Mouse (Mus musculus) thymus, postnatal 36 days (tissue): Measurements from ENCODE around the gene Abcb1a.

Source experiments
- DNase-seq, 2 experiments: peaks; one replicate each; pipeline ENCODE4 v3.0.0; 2022; ENCODE audit warnings: mixed read lengths in 2 of 2

Gene Abcb1a

GRCm38 (mm10) chr5:8659911-8660737 lies at the start of gene Abcb1a:
Gene Abcb1a, plus strand, starts transcription at chr5:8660077.
- DNase-seq: peak; percentile 11 to 26

- peak; percentile 44 to 61 for DNase-seq
Measured at GRCm38 (mm10) chr5:8622071-8622595, 37.7 kb upstream of the Abcb1a start.

- DNase-seq: peak; percentile 94 to 95
Measured at GRCm38 (mm10) chr5:8622596-8623231, 37.2 kb upstream of the Abcb1a start, which contains the start of gene Rundc3b. Gene Rundc3b, minus strand, starts transcription at chr5:8622952.

- DNase-seq: no peak
Measured at GRCm38 (mm10) chr5:8632901-8633300, 27.0 kb upstream of the Abcb1a start.

DNA sequence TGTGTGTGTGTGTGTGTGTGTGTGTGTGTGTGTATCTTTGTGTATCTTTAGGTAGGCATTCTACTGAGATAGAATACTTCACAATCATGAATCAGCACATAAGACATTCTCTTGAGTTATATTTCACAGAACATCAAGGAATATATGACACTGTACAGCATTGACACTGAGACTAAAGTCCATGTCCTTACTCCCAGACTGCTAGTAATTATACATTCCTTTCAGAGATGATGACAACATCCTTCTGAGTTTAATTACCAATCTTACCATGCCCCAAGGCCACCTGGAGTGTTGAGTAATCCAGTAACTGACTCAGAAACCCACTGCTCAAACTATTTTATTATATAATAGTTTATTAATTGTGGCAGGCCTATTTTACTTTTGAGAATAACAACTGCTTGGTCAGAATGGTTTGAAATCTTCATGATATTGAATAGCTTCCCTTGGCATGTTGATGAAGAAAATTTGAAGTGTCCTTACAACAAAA lies 25.3 kb upstream of the Abcb1a start:
- DNase-seq: no peak

DNA sequence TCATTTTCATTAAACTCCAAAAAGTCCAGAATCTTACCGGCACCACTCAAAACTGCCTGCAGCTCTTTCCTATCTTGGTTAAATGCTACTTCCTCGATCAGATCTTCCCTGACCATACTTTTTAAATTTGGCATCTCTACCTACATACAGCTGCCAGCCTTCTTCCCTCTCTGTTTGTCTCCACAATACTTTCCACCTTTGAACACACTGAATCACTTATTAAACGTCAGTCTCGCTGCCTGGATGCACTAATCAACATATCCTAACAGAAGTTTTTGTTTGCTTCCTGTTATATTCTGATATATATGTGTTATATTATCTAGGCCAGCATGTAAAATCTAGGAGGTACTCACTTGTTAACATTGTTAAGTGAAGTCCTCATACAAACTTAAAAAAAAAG lies 11.6 kb upstream of the Abcb1a start:
- DNase-seq: no peak

DNA sequence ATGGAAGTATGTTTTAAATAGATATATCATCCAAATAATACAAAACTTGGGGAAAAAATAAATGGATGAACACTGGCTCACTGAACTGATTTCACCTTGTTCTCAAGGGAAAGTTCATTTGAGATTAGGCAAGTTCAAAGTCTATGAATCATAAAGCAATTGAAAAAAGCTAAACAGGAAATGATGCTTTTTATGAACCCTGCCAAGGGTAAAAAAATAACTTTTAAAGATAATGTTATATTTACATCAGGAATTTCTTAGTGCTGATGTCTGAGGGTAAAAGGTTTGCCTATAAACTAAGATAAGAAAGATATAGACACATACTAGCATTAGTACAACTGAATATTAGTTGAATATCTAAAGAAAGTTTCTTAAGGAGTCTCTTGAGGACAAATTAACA lies 11.1 kb upstream of the Abcb1a start:
- DNase-seq: no peak

- DNase-seq: no peak
Measured at GRCm38 (mm10) chr5:8652085-8652484, 7.8 kb upstream of the Abcb1a start.

GRCm38 (mm10) chr5:8660738-8661151 lies 868 bp downstream of the Abcb1a start:
- DNase-seq: no peak

DNA sequence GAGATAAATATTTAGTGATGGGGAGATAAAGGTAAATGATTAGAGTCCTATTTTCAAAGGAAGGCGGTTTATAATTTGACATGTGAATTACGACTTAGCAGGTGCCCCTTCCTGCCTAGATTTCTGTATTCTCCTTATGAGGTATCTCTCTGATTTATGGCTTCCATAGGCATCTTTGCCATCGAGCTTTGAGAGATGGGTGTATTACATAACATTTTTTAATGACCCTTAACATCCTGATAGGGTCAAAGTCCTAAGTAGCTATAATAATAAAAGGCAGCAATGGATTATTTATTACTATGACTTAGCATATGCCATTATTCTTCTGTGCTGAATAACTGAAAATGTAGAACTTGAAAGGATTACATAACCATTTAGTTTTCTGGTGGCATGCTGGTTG lies 4.8 kb downstream of the Abcb1a start:
- no peak for DNase-seq

DNA sequence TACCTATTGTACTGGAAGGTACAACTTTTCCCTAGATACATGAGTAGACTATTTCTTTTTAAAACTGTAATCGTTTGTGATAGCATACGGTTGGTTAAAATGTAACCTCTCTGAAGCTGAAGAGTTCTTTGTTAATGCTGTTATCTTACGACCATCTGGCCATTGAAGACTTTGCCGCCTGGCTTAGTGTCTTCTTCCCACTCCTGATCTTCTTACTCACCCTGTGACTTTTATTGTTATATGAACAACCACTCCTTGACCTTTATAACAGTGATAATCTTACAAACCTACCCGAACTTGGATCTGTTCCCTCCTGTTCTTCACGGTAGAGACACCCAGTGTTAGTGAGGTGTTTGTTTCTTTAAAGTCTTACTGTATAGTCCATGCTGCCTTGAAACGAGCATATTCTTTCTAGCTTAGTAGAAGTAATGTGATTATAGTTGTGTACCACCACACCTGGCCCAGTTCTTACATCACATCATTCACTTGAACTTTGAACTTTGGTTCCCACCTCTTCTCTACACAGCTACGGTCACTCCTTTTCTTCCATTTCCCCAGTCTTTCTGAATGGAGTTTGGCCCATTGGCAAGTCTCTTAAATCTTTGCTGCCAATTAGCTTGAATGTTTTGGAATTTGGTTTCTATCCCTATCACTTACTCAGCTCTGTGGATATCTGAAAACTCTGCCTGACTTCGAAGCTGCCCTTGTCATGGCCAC lies 8.0 kb downstream of the Abcb1a start:
- DNase-seq: no peak

DNA sequence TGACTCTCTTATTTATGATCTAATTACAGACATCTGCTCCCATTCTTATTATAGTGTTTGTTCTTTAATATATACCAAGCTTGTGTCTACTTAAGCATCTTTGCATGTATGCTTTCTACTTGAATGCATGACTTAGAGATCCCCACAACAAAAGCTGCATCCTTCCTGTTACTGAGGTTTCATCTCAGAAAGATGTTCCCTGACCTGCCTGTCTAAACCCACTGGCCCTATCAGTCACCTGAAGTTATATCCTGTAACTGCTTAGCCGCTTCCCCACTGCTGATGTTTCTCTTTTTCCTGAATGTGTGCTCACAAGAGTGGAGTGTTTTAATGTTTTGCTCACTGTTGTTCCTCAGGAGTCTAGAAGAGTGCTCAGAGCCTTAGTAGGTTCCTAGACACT lies 9.7 kb downstream of the Abcb1a start:
- no peak for DNase-seq

GRCm38 (mm10) chr5:8675262-8675951 lies 15.5 kb downstream of the Abcb1a start:
- no peak for DNase-seq

DNA sequence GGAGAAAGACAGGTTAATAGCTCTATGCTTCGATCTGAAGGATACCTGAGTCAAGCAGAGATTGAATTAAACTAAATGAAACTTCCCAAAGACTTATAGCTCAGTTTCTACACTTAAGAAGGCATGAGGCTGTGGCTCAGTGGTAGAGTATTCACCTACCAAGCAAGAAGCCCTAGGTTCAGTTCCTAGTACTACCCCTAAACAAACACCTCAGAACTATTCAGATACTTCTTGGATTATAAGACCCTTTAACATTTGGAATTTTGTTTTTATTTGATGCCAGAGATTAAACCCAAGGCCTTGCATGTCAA lies 16.0 kb downstream of the Abcb1a start:
- DNase-seq: no peak

GRCm38 (mm10) chr5:8681166-8681565 lies 21.3 kb downstream of the Abcb1a start:
- DNase-seq: no peak

- no peak for DNase-seq
Measured at GRCm38 (mm10) chr5:8683686-8684085, 23.8 kb downstream of the Abcb1a start.

GRCm38 (mm10) chr5:8686071-8686470 lies 26.2 kb downstream of the Abcb1a start:
- DNase-seq: no peak

DNA sequence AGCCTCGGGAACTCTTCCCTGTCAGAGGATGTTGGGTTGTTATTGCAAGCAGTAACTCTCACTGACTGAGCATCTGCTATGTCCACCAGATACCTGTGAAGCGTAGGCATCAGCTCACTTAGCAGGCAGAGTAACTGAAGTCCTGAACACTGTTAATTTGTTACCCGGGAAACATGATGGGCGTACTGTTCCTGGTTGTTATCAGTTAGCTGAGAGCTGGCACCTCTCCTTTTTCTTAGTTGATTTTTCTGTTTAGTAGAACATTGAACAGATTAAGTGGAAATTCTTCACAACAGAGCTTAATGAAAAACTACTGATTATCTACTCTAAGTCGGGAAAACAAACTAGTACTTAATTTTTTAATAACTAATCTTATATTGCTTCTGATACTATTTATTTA lies 27.7 kb downstream of the Abcb1a start:
- no peak for DNase-seq

DNA sequence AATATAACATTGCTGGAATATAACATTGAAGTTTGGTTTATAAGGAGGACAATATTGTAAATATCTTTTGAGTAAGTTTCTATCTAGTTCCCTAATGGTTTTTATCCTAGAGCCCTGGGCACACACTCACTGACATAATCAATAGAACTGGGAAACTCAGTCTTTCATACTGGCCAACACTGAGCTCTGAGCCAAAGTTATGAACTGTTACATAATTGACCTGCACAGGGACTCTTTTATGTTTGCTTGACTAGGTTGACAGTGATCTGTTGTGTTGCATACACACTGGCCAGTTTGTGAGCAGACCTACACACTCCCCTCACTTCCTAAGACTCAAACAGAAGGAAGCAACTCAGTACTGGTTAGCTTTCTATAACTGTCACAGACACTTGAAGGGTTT lies 56.2 kb downstream of the Abcb1a start:
- no peak for DNase-seq

DNA sequence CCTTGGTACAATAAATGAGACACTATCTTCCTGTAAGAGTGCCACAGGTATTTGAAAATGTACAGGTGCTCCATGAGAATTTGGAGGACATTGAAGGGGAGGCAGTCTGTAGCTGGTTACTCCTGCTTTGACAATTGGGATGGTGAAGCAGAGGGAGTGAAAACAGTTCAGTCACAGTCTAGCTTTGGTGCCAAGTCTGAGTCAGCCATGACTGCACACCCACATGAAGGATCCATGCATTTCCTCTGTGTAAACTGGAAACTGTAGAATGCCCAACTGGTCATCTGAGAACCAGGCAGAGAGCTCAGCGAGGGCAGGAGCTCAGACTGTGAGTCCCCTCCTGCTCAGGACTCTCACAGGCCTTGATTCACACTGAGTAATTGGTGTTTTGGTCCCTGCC lies 59.7 kb downstream of the Abcb1a start:
- no peak for DNase-seq

DNA sequence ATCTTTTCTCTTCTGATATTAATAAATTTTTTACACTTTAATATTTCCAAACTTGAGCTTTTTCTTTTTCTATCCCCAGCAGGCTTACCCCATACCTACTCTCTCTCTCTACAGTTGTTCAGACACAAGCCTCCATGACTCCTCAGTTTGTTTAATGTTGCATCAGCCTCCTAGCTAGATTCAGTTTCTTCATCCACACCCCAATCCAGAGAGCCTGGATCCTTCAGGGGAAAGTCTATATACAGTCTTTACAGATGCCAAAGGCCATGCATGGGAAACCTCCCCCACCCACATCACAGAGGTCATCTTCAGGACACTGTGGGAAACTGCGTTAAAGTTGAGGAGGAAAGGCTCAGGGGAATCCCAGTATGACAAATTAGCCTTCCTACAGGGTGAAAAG lies 62.3 kb downstream of the Abcb1a start:
- no peak for DNase-seq

- no peak for DNase-seq
Measured at GRCm38 (mm10) chr5:8722867-8723266, 63.0 kb downstream of the Abcb1a start.

DNA sequence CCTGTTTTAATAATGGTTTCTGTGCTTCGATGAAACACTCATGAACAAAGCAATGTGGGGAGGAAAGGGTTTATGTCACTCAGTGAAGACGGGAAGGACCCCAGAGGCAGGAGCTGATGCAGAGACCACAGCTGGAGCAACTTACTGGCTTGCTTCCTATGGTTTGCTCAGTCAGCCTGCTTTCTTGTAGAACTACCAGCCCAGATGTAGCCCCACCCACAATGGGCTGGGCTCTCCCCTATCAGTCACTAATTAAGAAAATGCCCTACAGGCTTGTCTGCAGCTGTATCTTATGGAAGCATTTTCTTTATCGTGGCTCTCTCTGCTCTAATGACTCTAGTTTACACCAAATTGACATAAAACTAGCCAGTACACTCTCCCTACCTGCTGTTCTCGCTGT lies 67.9 kb downstream of the Abcb1a start:
- no peak for DNase-seq
